Mouse (Mus musculus) midbrain, embryonic 12.5 days (tissue): ENCODE measurements around the gene Mvb12a. TPM values are rescaled to one million over a fixed set of nuclear protein-coding genes. Genes with fewer than 3 reads are reported as not detected.

Experiments
- ATAC-seq: fragments of 200-750 bp; cut with Nextera tagmentation; 2 replicates; pipeline ENCODE4 v1.8.0; 2017; ENCODE audit warnings: low read depth, moderate TSS enrichment, moderate library complexity; ENCODE audit not compliant: low FRiP score
- H3K27ac ChIP-seq: fragments of 300-500 bp; sonication (generic); replicated peaks from 2 replicates; pipeline ENCODE4 v1.5.1; 2016; ENCODE audit warnings: mild to moderate bottlenecking
- H3K27me3 ChIP-seq: fragments of 300-500 bp; sonication (generic); 2 replicates; pipeline ENCODE4 v1.6.1; 2016; ENCODE audit warnings: mild to moderate bottlenecking
- H3K36me3 ChIP-seq: fragments of 300-500 bp; sonication (generic); 2 replicates; pipeline ENCODE4 v1.6.1; 2016
- H3K4me1 ChIP-seq: fragments of 300-500 bp; sonication (generic); 2 replicates; pipeline ENCODE4 v1.6.1; 2016
- H3K4me2 ChIP-seq: fragments of 300-500 bp; sonication (generic); replicated peaks from 2 replicates; pipeline ENCODE4 v1.6.1; 2016; ENCODE audit warnings: mild to moderate bottlenecking, moderate library complexity
- H3K4me3 ChIP-seq: fragments of 300-500 bp; sonication (generic); 2 replicates; pipeline ENCODE4 v1.5.1; 2016; ENCODE audit warnings: mild to moderate bottlenecking
- H3K9ac ChIP-seq: fragments of 300-500 bp; sonication (generic); replicated peaks from 2 replicates; pipeline ENCODE4 v1.6.1; 2016; ENCODE audit warnings: mild to moderate bottlenecking, moderate library complexity
- H3K9me3 ChIP-seq: fragments of 300-500 bp; sonication (generic); 2 replicates; pipeline ENCODE4 v1.6.1; 2016; ENCODE audit warnings: mild to moderate bottlenecking
- WGBS: fragments of 180-500 bp; shearing (Covaris S2); methylation state at CpG from one replicate; pipeline ENCODE4 v1.1.7; 2016; 5-methylcytosine and 5-hydroxymethylcytosine counted together
- polyA plus RNA-seq: library from polyadenylated mRNA; unstranded; fragments of >200 nt; fragmentation: Nextera tagmentation; extraction: Ambion mirVana; gene quantifications from 2 replicates; pipeline ENCODE4 v1.2.1, GENCODE M21; 2016

Gene Mvb12a
- polyA plus RNA-seq, 1 experiment from 2014 or later, result 57.0 TPM

DNA sequence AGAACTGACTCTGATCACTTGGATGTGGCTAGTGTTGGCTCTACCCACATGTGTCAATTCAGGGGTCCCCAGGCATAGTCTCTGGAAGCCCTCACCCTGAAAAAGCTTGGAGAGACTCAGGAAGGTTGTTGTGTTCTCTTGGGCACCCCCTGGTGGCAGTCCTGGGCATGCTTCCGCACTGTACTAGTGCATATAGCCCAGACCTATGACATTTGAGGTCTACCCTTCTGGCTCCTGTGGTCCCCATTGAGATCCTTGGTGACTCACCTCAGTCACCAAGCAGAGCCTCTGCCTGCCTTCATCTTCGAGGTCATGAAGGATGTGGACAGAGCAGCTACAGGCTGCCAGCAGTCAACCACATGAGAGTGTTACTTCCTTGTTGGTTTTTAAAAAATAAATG, 44.2 kb downstream of the Mvb12a start:
- Histone ChIP-seq H3K9me3 (no peaks in the 10 kb centered on the region), H3K4me2 (no peak overlapping the region), H3K27ac (no peak overlapping the region), H3K4me3 (no peak overlapping the region), H3K36me3 (peaks cover 24% of the 10 kb centered on the region), H3K4me1 (peaks cover 7% of the 10 kb centered on the region; the same call in 1 of the 2 replicates), H3K9ac (no peak overlapping the region), H3K27me3 (peaks cover 10% of the 10 kb centered on the region)
- 72% methylated on average over 2 of the region's 2 CpGs for WGBS
- ATAC-seq, result no peak

DNA sequence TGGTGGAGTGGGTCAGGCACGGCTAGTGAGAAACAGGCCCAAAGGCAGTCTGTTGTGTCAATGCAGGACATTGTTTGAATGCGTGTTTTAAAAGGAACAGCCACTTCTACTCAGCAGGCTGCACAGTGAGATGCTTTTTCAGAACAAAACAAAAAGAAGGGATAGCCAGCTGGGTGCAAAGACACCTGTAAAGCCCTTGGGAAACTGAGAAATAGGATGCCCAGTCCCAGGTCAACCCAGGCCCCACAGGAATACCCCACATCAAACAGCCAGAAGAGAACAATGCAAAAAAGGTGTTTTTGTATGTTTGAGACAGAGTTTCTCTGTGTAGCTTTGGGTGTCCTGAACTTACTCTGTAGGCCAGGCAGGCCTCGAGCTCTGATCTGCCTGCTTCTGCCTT, 46.0 kb downstream of the Mvb12a start:
- no peak overlapping the region for H3K4me3 ChIP-seq
- no peak for ATAC-seq
- H3K36me3 ChIP-seq, result peaks cover 24% of the 10 kb centered on the region
- H3K4me1 ChIP-seq, result peaks cover 20% of the 10 kb centered on the region
- WGBS, result 71% methylated on average over 3 of the region's 3 CpGs
- H3K27me3 ChIP-seq, result peaks cover 10% of the 10 kb centered on the region
- no peak overlapping the region for H3K27ac ChIP-seq
- H3K9me3 ChIP-seq, result no peaks in the 10 kb centered on the region
- no peak overlapping the region for H3K4me2 ChIP-seq
- H3K9ac ChIP-seq, result no peak overlapping the region

DNA sequence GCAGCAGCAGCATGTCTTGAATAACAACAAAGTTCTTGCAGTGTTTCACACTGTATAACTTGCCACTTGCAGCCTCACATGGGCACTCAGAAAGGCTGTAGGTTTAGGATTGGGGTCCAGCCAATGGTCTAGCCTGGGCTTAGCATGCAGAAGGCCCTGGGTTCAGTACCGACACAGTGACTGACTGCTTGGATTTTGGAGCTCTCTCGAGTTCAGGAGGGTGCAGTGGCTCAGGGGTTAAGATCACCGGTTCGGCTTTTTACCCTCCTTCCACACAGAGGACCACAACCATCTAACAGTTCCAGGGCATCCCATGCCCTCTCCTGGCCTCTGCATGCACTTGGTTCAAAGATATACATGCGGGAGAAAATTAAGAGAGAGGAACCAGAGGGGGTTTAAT, 48.3 kb downstream of the Mvb12a start:
- no peaks in the 10 kb centered on the region for H3K9me3 ChIP-seq
- WGBS, result 27% methylated on average over 5 of the region's 5 CpGs
- H3K36me3 ChIP-seq, result peaks cover 2% of the 10 kb centered on the region; the same call in 1 of the 2 replicates
- peaks cover 10% of the 10 kb centered on the region for H3K27me3 ChIP-seq
- H3K4me1 ChIP-seq, result peaks cover 26% of the 10 kb centered on the region
- peak overlapping the region; percentile 99; the same call in 1 of the 2 replicates for H3K27ac ChIP-seq
- H3K9ac ChIP-seq, result peak overlapping the region; percentile 94
- peak overlapping the region; percentile 89 for H3K4me2 ChIP-seq
- no peak for ATAC-seq
- peak overlapping the region; percentile 88 for H3K4me3 ChIP-seq

DNA sequence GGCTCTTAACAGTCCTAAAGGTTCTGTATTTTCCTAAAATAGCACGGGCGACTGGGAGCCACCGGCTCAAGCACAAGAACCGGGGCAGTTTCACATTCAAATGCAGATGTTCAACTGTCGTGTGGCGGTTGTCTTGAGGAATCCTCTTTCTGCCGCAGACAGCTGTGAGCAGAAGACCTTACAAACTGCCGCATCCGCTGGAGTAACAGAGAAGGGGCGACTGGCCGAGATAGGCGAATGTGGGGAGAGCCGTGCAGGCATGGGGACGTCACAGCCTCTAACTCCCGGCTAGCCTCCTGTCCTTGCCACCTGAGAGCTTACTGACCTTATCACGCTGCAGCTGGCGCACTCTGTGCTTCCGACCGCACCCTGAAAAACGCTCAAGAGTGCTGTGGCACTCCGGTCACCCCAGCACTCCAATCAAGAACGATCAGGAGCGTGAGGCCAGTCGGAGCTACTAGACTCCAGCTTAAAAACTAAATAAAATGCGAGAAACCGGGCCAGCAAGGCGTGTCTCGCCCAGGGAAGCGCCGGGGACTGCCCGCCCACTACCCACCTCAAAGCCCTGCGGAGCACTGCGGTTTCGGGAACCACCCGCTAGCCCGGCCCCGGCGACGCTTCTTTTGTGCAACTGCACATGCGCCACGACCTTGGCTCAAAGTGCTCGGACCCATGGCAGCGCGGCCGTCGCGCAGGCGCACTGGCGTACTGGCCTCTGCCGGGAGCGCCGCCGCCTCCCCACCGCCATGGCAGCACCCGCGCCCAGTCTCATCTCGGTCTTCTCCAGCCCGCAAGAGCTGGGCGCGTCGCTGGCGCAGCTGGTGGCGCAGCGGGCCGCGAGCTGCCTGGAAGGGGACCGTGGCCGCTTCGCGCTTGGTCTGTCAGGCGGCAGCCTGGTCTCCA, 49.0 kb downstream of the Mvb12a start, which contains the start of gene Pgls:
Gene Pgls, plus strand, starts transcription at position 706 of the 903 bp plus-strand sequence.
- under 1% methylated on average over 67 of the region's 71 CpGs for WGBS
- Histone ChIP-seq H3K9me3 (no peaks in the 10 kb centered on the region), H3K4me3 (peak within 1 kb of the TSS; percentile 88), H3K27ac (peak within 1 kb of the TSS; percentile 99), H3K27me3 (peaks cover 10% of the 10 kb centered on the region), H3K4me2 (peak within 1 kb of the TSS; percentile 89), H3K9ac (peak within 1 kb of the TSS; percentile 94), H3K4me1 (peaks cover 27% of the 10 kb centered on the region), H3K36me3 (no peaks in the 10 kb centered on the region)
- ATAC-seq, result peak; percentile 89

DNA sequence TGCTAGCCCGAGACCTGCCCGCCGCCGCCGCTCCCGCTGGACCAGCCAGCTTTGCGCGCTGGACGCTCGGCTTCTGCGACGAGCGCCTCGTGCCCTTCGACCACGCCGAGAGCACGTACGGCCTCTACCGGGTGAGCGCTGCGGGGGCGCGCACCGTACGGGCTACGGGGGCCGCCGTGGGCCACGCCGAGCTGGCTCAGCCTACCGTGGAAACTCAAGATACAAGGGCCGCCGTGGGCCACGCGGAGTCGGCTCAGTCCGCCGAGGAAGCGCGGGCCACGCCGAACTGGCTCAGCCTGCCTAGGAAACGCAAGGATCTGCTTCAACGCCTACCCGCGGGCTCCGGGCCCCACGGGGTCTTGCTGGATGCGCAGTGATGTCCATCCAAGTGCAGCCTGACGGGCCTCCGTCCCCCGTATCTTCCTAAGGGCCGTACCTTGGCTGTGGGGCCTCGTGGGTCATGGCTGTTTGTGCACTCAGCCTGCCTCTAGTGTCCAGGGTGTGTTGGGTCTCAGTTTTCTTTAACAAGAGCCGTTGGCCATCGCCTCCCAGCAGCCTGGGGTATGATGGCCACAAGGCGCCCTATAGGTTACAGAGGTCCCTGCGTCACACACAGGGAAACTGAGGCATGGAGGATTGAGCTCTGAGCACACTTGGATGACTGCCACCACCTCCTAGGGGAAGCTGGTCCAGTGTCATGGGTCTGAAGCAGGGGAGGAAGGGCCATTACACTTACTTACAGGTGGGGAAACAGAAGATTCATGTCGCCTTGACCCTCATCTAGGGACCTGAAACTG, 49.9 kb downstream of the Mvb12a start:
- 5% methylated on average over 60 of the region's 60 CpGs for WGBS
- no peaks in the 10 kb centered on the region for H3K9me3 ChIP-seq
- H3K4me1 ChIP-seq, result peaks cover 27% of the 10 kb centered on the region
- no peaks in the 10 kb centered on the region for H3K36me3 ChIP-seq
- H3K9ac ChIP-seq, result peak overlapping the region; percentile 94
- peak; percentile 71 for ATAC-seq
- peak overlapping the region; percentile 89 for H3K4me2 ChIP-seq
- peak overlapping the region; percentile 99 for H3K27ac ChIP-seq
- peaks cover 10% of the 10 kb centered on the region for H3K27me3 ChIP-seq
- peak overlapping the region; percentile 88 for H3K4me3 ChIP-seq

DNA sequence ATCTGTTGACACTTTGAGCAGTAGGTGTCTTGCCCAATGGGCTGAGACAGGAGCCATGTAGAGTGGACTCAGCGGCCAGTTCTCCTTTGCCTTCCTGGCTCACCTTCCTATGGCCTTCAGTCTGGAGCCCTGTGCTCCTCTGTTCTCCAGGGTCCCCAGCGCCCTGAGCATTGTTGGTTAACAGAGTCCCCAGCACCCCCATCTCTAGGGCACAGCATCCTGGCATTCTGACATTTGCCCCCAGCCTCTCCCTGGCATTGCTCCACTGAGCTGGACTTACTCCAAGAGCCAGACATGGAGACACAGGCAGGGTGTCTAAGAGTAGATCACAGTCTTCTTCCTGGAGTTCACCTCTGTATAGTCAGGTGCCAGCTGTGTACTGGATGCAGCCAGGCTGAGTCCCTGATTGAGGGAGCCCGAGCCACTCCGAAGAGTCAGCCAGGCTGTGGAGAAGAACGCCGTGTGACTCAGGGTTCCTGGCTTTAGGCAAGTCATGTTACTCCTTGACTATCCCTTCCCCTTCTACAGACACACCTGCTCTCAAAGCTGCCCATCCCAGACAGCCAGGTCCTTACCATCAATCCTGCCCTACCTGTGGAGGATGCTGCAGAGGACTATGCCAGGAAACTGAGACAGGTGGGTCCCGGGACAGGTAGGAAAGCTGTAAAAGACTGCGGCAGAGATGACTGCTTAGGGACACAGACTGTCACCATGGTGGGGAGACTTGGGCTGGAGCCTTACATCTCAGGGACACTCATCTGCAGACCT, 51.0 kb downstream of the Mvb12a start:
- Histone ChIP-seq H3K27ac (no peak overlapping the region), H3K36me3 (no peaks in the 10 kb centered on the region), H3K9ac (peak overlapping the region; percentile 94; the same call in 1 of the 2 replicates), H3K4me2 (peak overlapping the region; percentile 89), H3K4me1 (peaks cover 27% of the 10 kb centered on the region), H3K27me3 (peaks cover 10% of the 10 kb centered on the region), H3K4me3 (no peak overlapping the region), H3K9me3 (no peaks in the 10 kb centered on the region)
- ATAC-seq, result no peak
- 97% methylated on average over 8 of the region's 8 CpGs for WGBS

DNA sequence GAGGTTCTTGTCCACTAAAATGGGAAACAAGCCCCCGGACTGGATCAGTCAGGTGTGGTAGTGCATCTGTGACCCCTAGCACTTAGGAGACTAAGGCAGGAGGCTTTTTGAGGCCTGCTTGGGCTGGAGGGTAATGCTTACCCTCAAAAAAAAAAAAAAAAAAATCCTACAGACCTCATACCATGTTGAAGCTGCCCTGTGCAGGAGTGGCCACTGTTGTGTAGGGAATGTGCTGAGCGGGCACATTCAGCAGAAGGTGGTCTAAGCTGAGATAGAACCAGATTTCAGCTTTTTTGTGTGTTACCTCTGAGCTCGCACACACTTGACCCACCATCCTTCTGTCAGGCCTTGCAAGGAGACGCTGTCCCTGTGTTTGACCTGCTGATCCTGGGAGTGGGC, 51.6 kb downstream of the Mvb12a start:
- no peak for ATAC-seq
- 93% methylated on average over 4 of the region's 4 CpGs for WGBS
- H3K9me3 ChIP-seq, result no peaks in the 10 kb centered on the region

DNA sequence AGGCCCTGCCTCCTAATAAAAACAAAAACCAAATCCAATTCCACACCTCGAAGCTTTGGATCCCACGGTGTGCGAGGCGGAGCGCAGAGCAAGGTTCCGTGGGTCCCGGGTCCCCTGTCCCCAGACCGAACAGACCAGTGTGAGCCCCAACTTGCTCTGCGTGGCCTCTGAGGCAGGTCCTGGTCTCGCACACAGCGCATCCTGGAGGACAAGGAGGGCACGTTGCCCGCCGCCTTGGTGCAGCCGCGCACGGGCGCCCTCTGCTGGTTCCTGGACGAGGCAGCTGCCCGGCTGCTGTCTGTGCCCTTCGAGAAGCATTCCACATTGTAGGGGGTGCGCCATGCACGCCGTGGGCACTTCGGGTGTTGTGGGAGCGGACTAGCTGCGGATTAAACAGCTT, 53.1 kb downstream of the Mvb12a start:
- H3K9ac ChIP-seq, result no peak overlapping the region
- H3K36me3 ChIP-seq, result 0 out of 2 replicates have a peak, but pooled peaks cover 9% of the 10 kb centered on the region
- H3K4me1 ChIP-seq, result peaks cover 25% of the 10 kb centered on the region
- WGBS, result 6% methylated on average over 27 of the region's 27 CpGs
- ATAC-seq, result peak; percentile 29
- peak overlapping the region; percentile 10; the same call in 1 of the 2 replicates for H3K4me3 ChIP-seq
- H3K9me3 ChIP-seq, result no peaks in the 10 kb centered on the region
- H3K27me3 ChIP-seq, result peaks cover 20% of the 10 kb centered on the region
- no peak overlapping the region for H3K4me2 ChIP-seq
- no peak overlapping the region for H3K27ac ChIP-seq

More for the DNA sequence above, 51.6 kb downstream of the Mvb12a start:
- Histone ChIP-seq H3K4me1 (peaks cover 27% of the 10 kb centered on the region), H3K27ac (no peak overlapping the region), H3K27me3 (peaks cover 14% of the 10 kb centered on the region), H3K4me2 (no peak overlapping the region), H3K4me3 (no peak overlapping the region), H3K9ac (no peak overlapping the region), H3K36me3 (no peaks in the 10 kb centered on the region)

DNA sequence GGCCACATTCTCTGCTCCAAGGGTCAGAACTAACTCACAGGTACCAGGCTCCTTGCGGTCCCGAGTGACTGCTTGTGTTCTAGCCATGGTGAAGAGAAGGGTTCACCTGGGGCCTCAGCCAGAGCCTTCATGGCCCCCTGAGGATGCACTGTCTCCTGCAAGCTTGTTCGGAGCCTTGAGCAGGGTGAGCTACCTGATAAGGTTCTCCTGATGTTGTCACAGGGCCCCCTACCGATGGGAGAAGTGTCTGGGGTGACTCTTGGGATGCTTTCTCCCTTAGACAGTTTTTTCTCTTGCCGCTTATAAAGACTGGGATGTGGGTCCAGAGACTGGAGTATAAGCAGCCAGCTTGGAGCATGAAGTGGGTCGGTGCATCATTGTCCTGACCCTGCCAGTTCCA, 53.7 kb downstream of the Mvb12a start:
- no peak for ATAC-seq
- WGBS, result 62% methylated on average over 6 of the region's 6 CpGs
- Histone ChIP-seq H3K9ac (no peak overlapping the region), H3K27ac (no peak overlapping the region), H3K27me3 (peaks cover 25% of the 10 kb centered on the region), H3K36me3 (0 out of 2 replicates have a peak, but pooled peaks cover 9% of the 10 kb centered on the region), H3K4me2 (no peak overlapping the region), H3K9me3 (no peaks in the 10 kb centered on the region), H3K4me3 (no peak overlapping the region), H3K4me1 (peaks cover 20% of the 10 kb centered on the region)

DNA sequence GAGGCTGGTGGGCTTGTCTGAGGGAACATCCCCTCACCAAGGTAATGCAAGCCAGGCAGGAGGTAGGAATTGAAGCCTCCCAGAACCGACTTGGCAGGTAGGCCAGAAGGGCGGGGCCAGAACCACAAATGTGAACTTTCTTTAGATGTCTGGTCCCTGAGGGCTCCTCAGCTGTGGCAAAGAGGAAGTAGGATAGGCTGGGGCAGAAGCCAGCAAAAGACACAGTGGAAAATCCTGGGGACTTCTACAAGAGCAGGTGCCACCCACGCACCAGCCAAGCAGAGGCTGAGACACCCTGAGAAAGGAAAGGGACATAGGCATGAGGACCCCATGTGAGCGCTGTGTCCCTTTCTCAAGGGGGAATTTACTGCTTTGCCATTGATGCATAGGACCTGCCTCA, 54.1 kb downstream of the Mvb12a start:
- H3K9ac ChIP-seq, result no peak overlapping the region
- H3K36me3 ChIP-seq, result 0 out of 2 replicates have a peak, but pooled peaks cover 9% of the 10 kb centered on the region
- ATAC-seq, result no peak
- 83% methylated on average over 4 of the region's 4 CpGs for WGBS
- no peaks in the 10 kb centered on the region for H3K9me3 ChIP-seq
- no peak overlapping the region for H3K4me3 ChIP-seq
- peaks cover 29% of the 10 kb centered on the region for H3K27me3 ChIP-seq
- no peak overlapping the region for H3K27ac ChIP-seq
- peaks cover 20% of the 10 kb centered on the region for H3K4me1 ChIP-seq
- H3K4me2 ChIP-seq, result no peak overlapping the region

DNA sequence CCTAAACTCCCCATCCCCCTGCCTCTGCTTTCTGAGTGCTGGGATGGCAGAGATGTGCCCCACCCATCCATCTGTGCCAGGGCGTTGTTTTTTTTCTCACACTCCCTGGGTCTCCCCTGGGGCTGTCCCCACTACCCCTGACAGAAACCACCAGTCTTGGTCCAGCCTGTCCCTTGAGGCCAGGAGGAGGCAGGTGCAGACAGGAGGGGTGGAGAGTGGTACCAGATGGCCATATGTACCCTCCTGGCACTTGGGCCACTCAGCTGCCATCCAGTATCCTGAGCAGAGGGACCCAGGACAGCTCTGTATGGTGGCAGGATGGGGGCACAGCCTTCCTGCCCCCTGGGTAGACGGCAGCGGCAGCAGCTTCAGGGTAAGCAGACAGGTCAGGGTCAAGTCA, 54.7 kb downstream of the Mvb12a start, which contains the start of gene Fam129c:
Gene Fam129c, plus strand, starts transcription at position 198 of the 400 bp plus-strand sequence.
- Histone ChIP-seq H3K27ac (no peak within 1 kb of the TSS), H3K4me2 (no peak within 1 kb of the TSS), H3K27me3 (peaks cover 36% of the 10 kb centered on the region), H3K4me3 (no peak within 1 kb of the TSS), H3K4me1 (peaks cover 26% of the 10 kb centered on the region), H3K36me3 (0 out of 2 replicates have a peak, but pooled peaks cover 9% of the 10 kb centered on the region), H3K9ac (no peak within 1 kb of the TSS), H3K9me3 (no peaks in the 10 kb centered on the region)
- no peak for ATAC-seq
- WGBS, result 91% methylated on average over 3 of the region's 3 CpGs
